Mouse (Mus musculus): ENCODE data around the gene Rarb. TPM values are rescaled to one million over a fixed set of nuclear protein-coding genes. Genes with fewer than 3 reads are reported as not detected.

The Rarb gene
- polyA plus RNA-seq, 1 experiment from 2014 or later, result 31.2 TPM

- no peak overlapping the region for H3K9ac ChIP-seq (replicated peaks; ENCODE audit: low read length)
- no peaks in the 10 kb centered on the region for H3K9me3 ChIP-seq (ENCODE audit: low read length)
- H3K4me2 ChIP-seq (replicated peaks; ENCODE audit: low read depth, low read length), result no peak overlapping the region
- 60% methylated on average over 7 of the region's 7 CpGs for WGBS
- no peak overlapping the region for H3K4me3 ChIP-seq (ENCODE audit: low read length)
- ATAC-seq (ENCODE audit: low FRiP score, low TSS enrichment), result no peak
- H3K36me3 ChIP-seq (ENCODE audit: insufficient read depth, low read length), result no peaks in the 10 kb centered on the region
- no peak overlapping the region for H3K27ac ChIP-seq (ENCODE audit: low read length)
- no peaks in the 10 kb centered on the region for H3K27me3 ChIP-seq (ENCODE audit: insufficient read depth, low read length)
- H3K4me1 ChIP-seq (ENCODE audit: insufficient read depth, low read length), result peaks cover 31% of the 10 kb centered on the region
Observed at GRCm38 (mm10) chr14:16569506-16570001, 249.4 kb downstream of the Rarb start.

GRCm38 (mm10) chr14:16566920-16567319, 252.0 kb downstream of the Rarb start:
- Histone ChIP-seq H3K4me3 (ENCODE audit: low read length) (no peak overlapping the region), H3K27me3 (ENCODE audit: insufficient read depth, low read length) (no peaks in the 10 kb centered on the region), H3K4me1 (ENCODE audit: insufficient read depth, low read length) (peaks cover 21% of the 10 kb centered on the region), H3K9ac (replicated peaks; ENCODE audit: low read length) (no peak overlapping the region), H3K4me2 (replicated peaks; ENCODE audit: low read depth, low read length) (no peak overlapping the region), H3K27ac (ENCODE audit: low read length) (no peak overlapping the region), H3K9me3 (ENCODE audit: low read length) (no peaks in the 10 kb centered on the region), H3K36me3 (ENCODE audit: insufficient read depth, low read length) (no peaks in the 10 kb centered on the region)
- ATAC-seq (ENCODE audit: low FRiP score, low TSS enrichment), result peak; percentile 43; the same call in 1 of the 2 replicates
- 72% methylated on average over 1 of the region's 1 CpGs for WGBS

GRCm38 (mm10) chr14:16563912-16564311, 255.0 kb downstream of the Rarb start:
- Histone ChIP-seq H3K36me3 (ENCODE audit: insufficient read depth, low read length) (no peaks in the 10 kb centered on the region), H3K4me1 (ENCODE audit: insufficient read depth, low read length) (peaks cover 32% of the 10 kb centered on the region), H3K27ac (ENCODE audit: low read length) (no peak overlapping the region), H3K9me3 (ENCODE audit: low read length) (no peaks in the 10 kb centered on the region), H3K4me2 (replicated peaks; ENCODE audit: low read depth, low read length) (no peak overlapping the region), H3K9ac (replicated peaks; ENCODE audit: low read length) (no peak overlapping the region), H3K27me3 (ENCODE audit: insufficient read depth, low read length) (no peaks in the 10 kb centered on the region), H3K4me3 (ENCODE audit: low read length) (no peak overlapping the region)
- WGBS, result 73% methylated on average over 2 of the region's 2 CpGs
- no peak for ATAC-seq (ENCODE audit: low FRiP score, low TSS enrichment)

GRCm38 (mm10) chr14:16561496-16562170, 257.3 kb downstream of the Rarb start:
- no peaks in the 10 kb centered on the region for H3K36me3 ChIP-seq (ENCODE audit: insufficient read depth, low read length)
- H3K27me3 ChIP-seq (ENCODE audit: insufficient read depth, low read length), result no peaks in the 10 kb centered on the region
- no peaks in the 10 kb centered on the region for H3K9me3 ChIP-seq (ENCODE audit: low read length)
- H3K27ac ChIP-seq (ENCODE audit: low read length), result no peak overlapping the region
- ATAC-seq (ENCODE audit: low FRiP score, low TSS enrichment), result no peak
- H3K4me3 ChIP-seq (ENCODE audit: low read length), result no peak overlapping the region
- H3K4me2 ChIP-seq (replicated peaks; ENCODE audit: low read depth, low read length), result no peak overlapping the region
- H3K4me1 ChIP-seq (ENCODE audit: insufficient read depth, low read length), result peaks cover 33% of the 10 kb centered on the region
- 69% methylated on average over 6 of the region's 6 CpGs for WGBS
- no peak overlapping the region for H3K9ac ChIP-seq (replicated peaks; ENCODE audit: low read length)

GRCm38 (mm10) chr14:16559294-16560217, 259.4 kb downstream of the Rarb start:
- no peak overlapping the region for H3K9ac ChIP-seq (replicated peaks; ENCODE audit: low read length)
- 11% methylated on average over 12 of the region's 12 CpGs for WGBS
- H3K27me3 ChIP-seq (ENCODE audit: insufficient read depth, low read length), result no peaks in the 10 kb centered on the region
- H3K4me2 ChIP-seq (replicated peaks; ENCODE audit: low read depth, low read length), result no peak overlapping the region
- H3K4me3 ChIP-seq (ENCODE audit: low read length), result no peak overlapping the region
- H3K36me3 ChIP-seq (ENCODE audit: insufficient read depth, low read length), result no peaks in the 10 kb centered on the region
- no peaks in the 10 kb centered on the region for H3K9me3 ChIP-seq (ENCODE audit: low read length)
- peak overlapping the region; percentile 44; the same call in 1 of the 2 replicates for H3K27ac ChIP-seq (ENCODE audit: low read length)
- peaks cover 48% of the 10 kb centered on the region for H3K4me1 ChIP-seq (ENCODE audit: insufficient read depth, low read length)
- peak; percentile 57; the same call in 1 of the 2 replicates for ATAC-seq (ENCODE audit: low FRiP score, low TSS enrichment)

GRCm38 (mm10) chr14:16558033-16558432, 260.9 kb downstream of the Rarb start:
- Histone ChIP-seq H3K27ac (ENCODE audit: low read length) (no peak overlapping the region), H3K36me3 (ENCODE audit: insufficient read depth, low read length) (no peaks in the 10 kb centered on the region), H3K27me3 (ENCODE audit: insufficient read depth, low read length) (no peaks in the 10 kb centered on the region), H3K4me1 (ENCODE audit: insufficient read depth, low read length) (peaks cover 58% of the 10 kb centered on the region), H3K9ac (replicated peaks; ENCODE audit: low read length) (no peak overlapping the region), H3K9me3 (ENCODE audit: low read length) (no peaks in the 10 kb centered on the region), H3K4me3 (ENCODE audit: low read length) (no peak overlapping the region), H3K4me2 (replicated peaks; ENCODE audit: low read depth, low read length) (no peak overlapping the region)
- no peak for ATAC-seq (ENCODE audit: low FRiP score, low TSS enrichment)
- 93% methylated on average over 2 of the region's 2 CpGs for WGBS

- WGBS, result 15% methylated on average over 12 of the region's 12 CpGs
- Histone ChIP-seq H3K9me3 (ENCODE audit: low read length) (no peaks in the 10 kb centered on the region), H3K4me1 (ENCODE audit: insufficient read depth, low read length) (peaks cover 41% of the 10 kb centered on the region), H3K27ac (ENCODE audit: low read length) (peak overlapping the region; percentile 87), H3K4me2 (replicated peaks; ENCODE audit: low read depth, low read length) (peak overlapping the region; percentile 22), H3K9ac (replicated peaks; ENCODE audit: low read length) (0 out of 2 replicates have a peak overlapping the region, but pooled peaks have one; percentile 22), H3K27me3 (ENCODE audit: insufficient read depth, low read length) (no peaks in the 10 kb centered on the region), H3K36me3 (ENCODE audit: insufficient read depth, low read length) (no peaks in the 10 kb centered on the region), H3K4me3 (ENCODE audit: low read length) (no peak overlapping the region)
- ATAC-seq (ENCODE audit: low FRiP score, low TSS enrichment), result peak; percentile 62; the same call in 1 of the 2 replicates
Observed at GRCm38 (mm10) chr14:16554643-16555459, 264.1 kb downstream of the Rarb start.

- H3K9me3 ChIP-seq (ENCODE audit: low read length), result no peaks in the 10 kb centered on the region
- no peak overlapping the region for H3K4me2 ChIP-seq (replicated peaks; ENCODE audit: low read depth, low read length)
- H3K4me1 ChIP-seq (ENCODE audit: insufficient read depth, low read length), result peaks cover 35% of the 10 kb centered on the region
- H3K9ac ChIP-seq (replicated peaks; ENCODE audit: low read length), result 0 out of 2 replicates have a peak overlapping the region, but pooled peaks have one; percentile 22
- H3K27me3 ChIP-seq (ENCODE audit: insufficient read depth, low read length), result no peaks in the 10 kb centered on the region
- peak overlapping the region; percentile 87 for H3K27ac ChIP-seq (ENCODE audit: low read length)
- H3K36me3 ChIP-seq (ENCODE audit: insufficient read depth, low read length), result no peaks in the 10 kb centered on the region
- H3K4me3 ChIP-seq (ENCODE audit: low read length), result no peak overlapping the region
- ATAC-seq (ENCODE audit: low FRiP score, low TSS enrichment), result peak; percentile 66; the same call in 1 of the 2 replicates
- 11% methylated on average over 1 of the region's 1 CpGs for WGBS
Observed at GRCm38 (mm10) chr14:16554319-16554642, 264.7 kb downstream of the Rarb start.

- no peak overlapping the region for H3K9ac ChIP-seq (replicated peaks; ENCODE audit: low read length)
- no peak overlapping the region for H3K4me3 ChIP-seq (ENCODE audit: low read length)
- no peaks in the 10 kb centered on the region for H3K9me3 ChIP-seq (ENCODE audit: low read length)
- peaks cover 35% of the 10 kb centered on the region for H3K4me1 ChIP-seq (ENCODE audit: insufficient read depth, low read length)
- ATAC-seq (ENCODE audit: low FRiP score, low TSS enrichment), result no peak
- no peak overlapping the region for H3K4me2 ChIP-seq (replicated peaks; ENCODE audit: low read depth, low read length)
- no peak overlapping the region for H3K27ac ChIP-seq (ENCODE audit: low read length)
- no peaks in the 10 kb centered on the region for H3K27me3 ChIP-seq (ENCODE audit: insufficient read depth, low read length)
- H3K36me3 ChIP-seq (ENCODE audit: insufficient read depth, low read length), result peaks cover 2% of the 10 kb centered on the region; the same call in 1 of the 2 replicates
- WGBS, result 83% methylated on average over 1 of the region's 1 CpGs
Observed at GRCm38 (mm10) chr14:16552293-16552692, 266.7 kb downstream of the Rarb start.
